Mouse (Mus musculus) forebrain, embryonic 10.5 days (tissue): Measurements from ENCODE around the gene Ano4. TPM values are rescaled to one million over a fixed set of nuclear protein-coding genes. Genes with fewer than 3 reads are reported as not detected.
A peak's percentile ranks its signal among the peaks of the same experiment; 100 is the strongest.

Source experiments
- DNase-seq: peaks from one replicate; pipeline ENCODE4 v3.0.0-alpha.2; 2017; ENCODE audit warnings: low spot score; ENCODE audit errors: extremely low spot score
- H3K27ac ChIP-seq: fragments of 300-500 bp; sonication (generic); 2 replicates; pipeline ENCODE4 v1.5.1; 2016; ENCODE audit warnings: mild to moderate bottlenecking
- H3K27me3 ChIP-seq: fragments of 300-500 bp; sonication (generic); 2 replicates; pipeline ENCODE4 v1.6.1; 2016; ENCODE audit warnings: mild to moderate bottlenecking; ENCODE audit not compliant: poor library complexity, severe bottlenecking
- H3K36me3 ChIP-seq: fragments of 300-500 bp; sonication (generic); replicated peaks from 2 replicates; pipeline ENCODE4 v1.6.1; 2016; ENCODE audit warnings: mild to moderate bottlenecking, moderate library complexity
- H3K4me1 ChIP-seq: fragments of 300-500 bp; sonication (generic); 2 replicates; pipeline ENCODE4 v1.6.1; 2016
- H3K4me3 ChIP-seq: fragments of 300-500 bp; sonication (generic); 2 replicates; pipeline ENCODE4 v1.5.1; 2016; ENCODE audit warnings: mild to moderate bottlenecking, moderate library complexity
- H3K9me3 ChIP-seq: fragments of 300-500 bp; sonication (generic); 2 replicates; pipeline ENCODE4 v1.6.1; 2016; ENCODE audit warnings: mild to moderate bottlenecking, moderate library complexity
- WGBS: fragments of 180-500 bp; shearing (Covaris S2); methylation state at CpG from one replicate; pipeline ENCODE4 v1.1.7; 2016; 5-methylcytosine and 5-hydroxymethylcytosine counted together
- polyA plus RNA-seq: library from polyadenylated mRNA; unstranded; fragments of >200 nt; fragmentation: Nextera tagmentation; extraction: Ambion mirVana; gene quantifications from 2 replicates; pipeline ENCODE4 v1.2.1, GENCODE M21; 2016

Ano4 gene
- polyA plus RNA-seq, 1 experiment from 2014 or later, result 0.41 TPM

- no peaks in the 10 kb centered on the region for H3K4me1 ChIP-seq
- no peaks in the 10 kb centered on the region for H3K9me3 ChIP-seq
- DNase-seq, result no peak
- H3K36me3 ChIP-seq, result no peaks in the 10 kb centered on the region
- H3K27me3 ChIP-seq, result no peaks in the 10 kb centered on the region
- WGBS, result 89% methylated on average over 3 of the region's 3 CpGs
- H3K4me3 ChIP-seq, result no peak overlapping the region
- no peak overlapping the region for H3K27ac ChIP-seq
These were observed 77.2 kb downstream of the Ano4 start for GRCm38 (mm10) chr10:89267312-89267711.

DNA sequence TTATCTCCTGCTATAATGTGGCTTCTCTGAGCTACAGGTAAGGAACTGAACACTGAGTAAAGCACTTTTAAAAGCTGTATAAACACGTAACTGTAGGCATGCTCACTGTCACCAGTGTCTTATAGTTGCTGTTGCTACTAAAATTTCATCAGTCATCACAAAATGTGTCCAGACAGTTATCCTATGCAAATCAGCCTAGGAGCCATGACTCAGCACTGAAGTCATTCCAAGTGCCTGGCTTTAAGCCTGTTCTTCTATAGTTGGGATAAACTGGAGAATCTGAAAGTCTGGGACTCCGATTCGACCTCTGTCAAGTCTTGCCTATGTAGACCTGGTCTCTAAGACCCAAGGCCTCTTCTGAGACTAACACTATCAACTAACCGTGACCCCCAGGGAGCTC is 81.2 kb downstream of the Ano4 start:
- Histone ChIP-seq H3K4me1 (peaks cover 9% of the 10 kb centered on the region), H3K36me3 (no peaks in the 10 kb centered on the region), H3K27me3 (peaks cover 8% of the 10 kb centered on the region; the same call in 1 of the 2 replicates), H3K4me3 (no peak overlapping the region), H3K27ac (no peak overlapping the region), H3K9me3 (no peaks in the 10 kb centered on the region)
- DNase-seq, result no peak
- WGBS, result 89% methylated on average over 4 of the region's 4 CpGs

GRCm38 (mm10) chr10:89257457-89258381 is 86.8 kb downstream of the Ano4 start:
- 4% methylated on average over 16 of the region's 16 CpGs for WGBS
- Histone ChIP-seq H3K9me3 (no peaks in the 10 kb centered on the region), H3K36me3 (no peaks in the 10 kb centered on the region), H3K4me1 (peaks cover 37% of the 10 kb centered on the region), H3K4me3 (peak overlapping the region; percentile 56), H3K27ac (peak overlapping the region; percentile 72), H3K27me3 (peaks cover 37% of the 10 kb centered on the region)
- DNase-seq, result peak; percentile 50

GRCm38 (mm10) chr10:89256762-89257456 is 87.7 kb downstream of the Ano4 start:
- peak overlapping the region; percentile 72 for H3K27ac ChIP-seq
- 2% methylated on average over 17 of the region's 17 CpGs for WGBS

DNA sequence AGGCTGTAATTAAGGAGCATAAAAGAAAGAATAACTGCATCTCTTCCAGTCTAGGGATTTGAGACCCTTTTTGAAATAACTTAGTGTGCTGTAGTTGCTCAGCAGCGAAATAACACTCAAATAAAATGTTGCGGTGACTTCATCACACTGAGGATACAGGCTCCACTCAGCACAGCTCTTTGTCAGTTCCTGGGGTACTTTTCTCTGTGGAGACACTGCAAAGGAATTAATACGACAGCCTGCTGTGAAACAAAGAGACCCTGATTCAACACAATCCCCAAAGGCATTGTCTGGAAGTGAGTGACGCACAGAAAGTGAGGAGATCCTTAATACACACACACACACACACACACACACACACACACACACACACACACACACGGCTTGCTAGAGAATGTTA is 89.8 kb downstream of the Ano4 start:
- H3K4me3 ChIP-seq, result no peak overlapping the region
- no peak for DNase-seq
- no peaks in the 10 kb centered on the region for H3K9me3 ChIP-seq
- 48% methylated on average over 5 of the region's 5 CpGs for WGBS
- H3K27me3 ChIP-seq, result peaks cover 33% of the 10 kb centered on the region
- no peaks in the 10 kb centered on the region for H3K36me3 ChIP-seq
- no peak overlapping the region for H3K27ac ChIP-seq
- peaks cover 37% of the 10 kb centered on the region for H3K4me1 ChIP-seq

More at GRCm38 (mm10) chr10:89256762-89257456, 87.7 kb downstream of the Ano4 start:
- peak; percentile 36 for DNase-seq
- H3K27me3 ChIP-seq, result peaks cover 37% of the 10 kb centered on the region
- no peaks in the 10 kb centered on the region for H3K9me3 ChIP-seq
- H3K4me1 ChIP-seq, result peaks cover 37% of the 10 kb centered on the region
- peak overlapping the region; percentile 56 for H3K4me3 ChIP-seq
- H3K36me3 ChIP-seq, result no peaks in the 10 kb centered on the region

GRCm38 (mm10) chr10:89253799-89254198 is 90.8 kb downstream of the Ano4 start:
- no peak overlapping the region for H3K27ac ChIP-seq

DNA sequence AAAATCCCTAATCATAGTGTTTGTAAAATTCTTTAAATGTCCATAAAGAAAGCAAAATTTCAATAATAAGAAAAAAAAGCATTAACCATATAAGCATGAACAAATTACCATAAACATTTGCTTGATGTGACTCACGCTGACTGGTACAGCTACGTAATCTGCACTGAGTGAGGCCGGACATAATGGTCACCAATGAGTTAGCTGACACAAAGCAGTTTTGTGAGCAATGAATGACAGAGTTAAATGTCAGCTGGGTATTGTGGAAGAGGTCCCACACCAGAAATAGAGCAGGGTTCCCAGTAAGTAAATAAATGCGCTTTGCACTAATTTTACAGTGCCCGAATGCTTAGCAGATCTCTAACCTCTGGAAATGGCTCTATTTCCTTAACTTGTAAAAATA is 91.9 kb downstream of the Ano4 start:
- Histone ChIP-seq H3K27me3 (peaks cover 21% of the 10 kb centered on the region), H3K27ac (no peak overlapping the region), H3K36me3 (no peaks in the 10 kb centered on the region), H3K4me3 (no peak overlapping the region), H3K4me1 (peaks cover 20% of the 10 kb centered on the region), H3K9me3 (no peaks in the 10 kb centered on the region)
- DNase-seq, result no peak
- 90% methylated on average over 5 of the region's 5 CpGs for WGBS

More at GRCm38 (mm10) chr10:89253799-89254198, 90.8 kb downstream of the Ano4 start:
- Histone ChIP-seq H3K4me1 (peaks cover 32% of the 10 kb centered on the region), H3K36me3 (no peaks in the 10 kb centered on the region), H3K27me3 (peaks cover 33% of the 10 kb centered on the region), H3K9me3 (no peaks in the 10 kb centered on the region), H3K4me3 (no peak overlapping the region)
- no peak for DNase-seq
- WGBS, result 95% methylated on average over 3 of the region's 3 CpGs

DNA sequence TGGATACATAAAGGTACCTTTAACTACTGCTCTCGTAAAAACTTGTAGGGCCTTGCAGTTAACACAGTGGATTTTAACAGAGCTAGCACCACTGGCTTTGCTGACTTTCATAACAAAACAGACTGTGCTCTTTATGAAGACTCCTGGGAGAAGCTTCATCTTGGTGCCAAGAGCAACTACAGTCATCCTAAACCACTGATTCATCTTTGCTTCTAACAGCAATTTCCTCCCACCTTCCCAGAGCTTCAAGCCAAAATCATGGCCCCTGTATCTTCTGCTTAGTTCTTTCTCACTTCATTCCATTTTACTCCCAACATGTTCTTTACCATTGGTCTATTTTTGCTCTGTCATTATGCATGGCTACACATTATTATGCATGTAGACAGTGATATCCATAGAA is 100.8 kb downstream of the Ano4 start:
- H3K27ac ChIP-seq, result no peak overlapping the region
- DNase-seq, result no peak

DNA sequence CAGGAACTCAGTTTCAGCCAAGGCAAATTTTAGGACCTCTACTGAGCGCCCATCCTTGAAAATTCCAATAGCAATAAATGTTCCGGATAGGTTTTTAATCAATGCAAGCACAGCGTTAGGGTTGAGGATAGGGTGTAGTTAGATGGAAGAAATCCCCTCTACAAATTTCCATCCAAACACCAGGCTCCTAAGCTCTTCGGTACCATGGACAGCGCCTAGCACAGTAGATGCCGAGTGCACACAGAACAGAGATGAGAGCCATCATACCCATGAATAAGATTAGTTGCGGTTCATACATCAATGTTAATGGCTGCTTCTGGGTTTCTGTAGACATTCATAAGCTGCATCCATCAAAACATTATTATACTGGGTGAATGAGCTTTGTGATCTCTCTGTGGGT is 120.0 kb downstream of the Ano4 start:
- H3K9me3 ChIP-seq, result no peaks in the 10 kb centered on the region
- H3K36me3 ChIP-seq, result no peaks in the 10 kb centered on the region
- WGBS, result 45% methylated on average over 7 of the region's 7 CpGs
- no peaks in the 10 kb centered on the region for H3K4me1 ChIP-seq
- no peaks in the 10 kb centered on the region for H3K27me3 ChIP-seq
- no peak overlapping the region for H3K27ac ChIP-seq
- peak; percentile 29 for DNase-seq
- H3K4me3 ChIP-seq, result no peak overlapping the region

More for the DNA sequence above, 100.8 kb downstream of the Ano4 start:
- Histone ChIP-seq H3K4me3 (no peak overlapping the region), H3K9me3 (no peaks in the 10 kb centered on the region), H3K27me3 (no peaks in the 10 kb centered on the region), H3K36me3 (no peaks in the 10 kb centered on the region), H3K4me1 (no peaks in the 10 kb centered on the region)
- WGBS, result 90% methylated on average over 1 of the region's 1 CpGs

GRCm38 (mm10) chr10:89222284-89222989 is 122.1 kb downstream of the Ano4 start:
- no peaks in the 10 kb centered on the region for H3K27me3 ChIP-seq
- H3K27ac ChIP-seq, result no peak overlapping the region
- WGBS, result 83% methylated on average over 6 of the region's 6 CpGs
- H3K36me3 ChIP-seq, result no peaks in the 10 kb centered on the region
- DNase-seq, result no peak
- no peaks in the 10 kb centered on the region for H3K9me3 ChIP-seq
- no peaks in the 10 kb centered on the region for H3K4me1 ChIP-seq
- no peak overlapping the region for H3K4me3 ChIP-seq

DNA sequence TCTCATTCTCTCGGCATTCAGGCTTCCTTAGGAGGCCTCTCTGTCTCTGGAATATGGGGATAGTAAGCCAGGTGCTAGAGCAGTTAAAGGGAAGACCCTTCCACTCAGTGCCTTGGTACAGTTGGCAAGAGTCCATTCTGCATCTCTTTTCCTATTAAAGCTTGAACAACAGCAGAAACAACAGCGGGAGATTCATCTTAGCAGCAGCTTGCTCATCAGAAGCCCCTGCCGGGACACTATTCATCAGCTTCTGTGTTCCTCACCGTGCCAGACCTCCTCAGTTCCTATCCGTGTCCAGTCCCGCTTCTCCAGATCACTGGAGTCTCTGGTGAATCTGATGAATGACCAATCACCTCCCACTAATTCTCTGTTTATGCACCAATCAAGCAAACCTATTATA is 128.5 kb downstream of the Ano4 start:
- DNase-seq, result no peak
- Histone ChIP-seq H3K36me3 (no peaks in the 10 kb centered on the region), H3K4me3 (no peak overlapping the region), H3K9me3 (no peaks in the 10 kb centered on the region), H3K27ac (no peak overlapping the region), H3K4me1 (no peaks in the 10 kb centered on the region), H3K27me3 (no peaks in the 10 kb centered on the region)
- 87% methylated on average over 6 of the region's 6 CpGs for WGBS

DNA sequence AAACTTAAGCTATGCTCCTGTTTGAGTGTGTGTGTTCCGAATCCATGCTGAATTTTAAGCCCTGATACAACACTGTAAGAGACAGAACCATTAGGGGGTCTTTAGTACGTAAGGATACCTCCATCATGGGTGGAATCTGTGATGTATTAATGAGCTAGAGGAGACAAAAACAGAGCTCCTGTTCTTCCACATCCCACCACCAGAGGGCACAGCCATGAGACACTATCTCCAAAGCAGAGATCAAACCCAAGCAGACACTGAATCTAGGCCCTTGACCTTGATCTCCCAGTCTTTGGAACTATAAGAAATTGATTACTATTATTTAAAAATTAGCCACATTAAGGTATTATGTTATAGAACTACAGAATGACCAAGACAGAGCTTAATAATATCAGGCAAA is 138.7 kb downstream of the Ano4 start:
- WGBS, result 52% methylated on average over 2 of the region's 2 CpGs
- H3K27ac ChIP-seq, result no peak overlapping the region
- H3K4me3 ChIP-seq, result no peak overlapping the region
- no peaks in the 10 kb centered on the region for H3K9me3 ChIP-seq
- no peaks in the 10 kb centered on the region for H3K36me3 ChIP-seq
- peak; percentile 16 for DNase-seq
- H3K4me1 ChIP-seq, result no peaks in the 10 kb centered on the region
- no peaks in the 10 kb centered on the region for H3K27me3 ChIP-seq
